Mouse (Mus musculus) embryonic facial prominence, embryonic 13.5 days (tissue): Measurements from ENCODE around the gene Hmg20a. TPM values are rescaled to one million over a fixed set of nuclear protein-coding genes. Genes with fewer than 3 reads are reported as not detected.

Experiments
- ATAC-seq: fragments of 200-750 bp; cut with Nextera tagmentation; 2 replicates; pipeline ENCODE4 v1.8.0; 2017; ENCODE audit warnings: low read depth; ENCODE audit not compliant: insufficient number of reproducible peaks, insufficient read depth, low FRiP score, low TSS enrichment
- H3K27ac ChIP-seq: fragments of 300-500 bp; sonication (generic); 2 replicates; pipeline ENCODE4 v1.5.1; 2015; ENCODE audit warnings: moderate library complexity, mild to moderate bottlenecking, inconsistent platforms
- H3K27me3 ChIP-seq: fragments of 300-500 bp; sonication (generic); 2 replicates; pipeline ENCODE4 v1.6.1; 2015; ENCODE audit warnings: mild to moderate bottlenecking, inconsistent platforms
- H3K36me3 ChIP-seq: fragments of 300-500 bp; sonication (generic); 2 replicates; pipeline ENCODE4 v1.6.1; 2015; ENCODE audit warnings: mild to moderate bottlenecking, inconsistent platforms
- H3K4me1 ChIP-seq: fragments of 300-500 bp; sonication (generic); 2 replicates; pipeline ENCODE4 v1.6.1; 2015; ENCODE audit warnings: inconsistent platforms
- H3K4me2 ChIP-seq: fragments of 300-500 bp; sonication (generic); 2 replicates; pipeline ENCODE4 v1.6.1; 2015; ENCODE audit warnings: moderate library complexity, mild to moderate bottlenecking, inconsistent platforms
- H3K4me3 ChIP-seq: fragments of 300-500 bp; sonication (generic); 2 replicates; pipeline ENCODE4 v1.5.1; 2015; ENCODE audit warnings: mild to moderate bottlenecking, inconsistent platforms
- H3K9ac ChIP-seq: fragments of 300-500 bp; sonication (generic); 2 replicates; pipeline ENCODE4 v1.6.1; 2015; ENCODE audit warnings: mild to moderate bottlenecking, inconsistent platforms
- H3K9me3 ChIP-seq: fragments of 300-500 bp; sonication (generic); 2 replicates; pipeline ENCODE4 v1.6.1; 2016; ENCODE audit warnings: inconsistent platforms
- WGBS: fragments of 180-500 bp; shearing (Covaris S2); methylation state at CpG from one replicate; pipeline ENCODE4 v1.1.7; 2015; ENCODE audit warnings: mixed read lengths; 5-methylcytosine and 5-hydroxymethylcytosine counted together
- polyA plus RNA-seq: library from polyadenylated mRNA; unstranded; fragments of >200 nt; fragmentation: Nextera tagmentation; extraction: Ambion mirVana; gene quantifications from 2 replicates; pipeline ENCODE4 v1.2.1, GENCODE M21; 2015

Hmg20a gene
- polyA plus RNA-seq, 1 experiment from 2014 or later, result 79.1 TPM

DNA sequence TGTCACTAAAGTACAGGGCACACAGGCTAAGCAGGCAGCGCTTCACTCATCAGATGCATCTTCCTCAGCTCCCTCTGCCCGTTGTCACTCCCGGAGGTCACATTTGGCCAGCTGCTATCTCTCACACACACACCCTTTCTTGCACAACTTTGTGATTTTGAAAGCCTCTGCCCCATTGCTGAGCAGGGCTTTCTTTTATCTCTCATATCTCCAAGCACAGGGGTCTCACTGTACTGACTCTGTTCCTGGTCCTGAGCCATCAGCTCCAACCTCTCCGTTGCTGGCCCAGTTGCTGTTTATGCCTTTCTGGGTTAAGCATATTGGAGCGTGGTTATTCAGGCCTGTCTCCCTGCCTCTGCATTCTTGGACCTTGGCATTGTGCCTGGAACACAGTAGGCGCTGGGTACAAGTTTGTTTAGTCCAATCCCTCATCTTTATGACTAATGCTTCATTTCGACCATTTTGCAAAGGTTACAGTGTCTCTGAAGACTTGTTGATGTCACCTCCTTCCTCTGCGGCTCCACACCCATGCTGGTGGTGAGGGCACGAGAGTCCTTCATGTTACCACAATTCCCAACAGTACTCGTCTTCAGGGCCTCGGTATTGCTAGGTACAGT lies 90.5 kb downstream of the Hmg20a start:
- no peak overlapping the region for H3K9ac ChIP-seq
- no peaks in the 10 kb centered on the region for H3K36me3 ChIP-seq
- 81% methylated on average over 11 of the region's 11 CpGs for WGBS
- H3K9me3 ChIP-seq, result no peaks in the 10 kb centered on the region
- peaks cover 40% of the 10 kb centered on the region for H3K4me1 ChIP-seq
- no peak overlapping the region for H3K4me3 ChIP-seq
- ATAC-seq, result no peak
- no peaks in the 10 kb centered on the region for H3K27me3 ChIP-seq
- H3K27ac ChIP-seq, result 0 out of 2 replicates have a peak overlapping the region, but pooled peaks have one; percentile 4
- H3K4me2 ChIP-seq, result no peak overlapping the region

DNA sequence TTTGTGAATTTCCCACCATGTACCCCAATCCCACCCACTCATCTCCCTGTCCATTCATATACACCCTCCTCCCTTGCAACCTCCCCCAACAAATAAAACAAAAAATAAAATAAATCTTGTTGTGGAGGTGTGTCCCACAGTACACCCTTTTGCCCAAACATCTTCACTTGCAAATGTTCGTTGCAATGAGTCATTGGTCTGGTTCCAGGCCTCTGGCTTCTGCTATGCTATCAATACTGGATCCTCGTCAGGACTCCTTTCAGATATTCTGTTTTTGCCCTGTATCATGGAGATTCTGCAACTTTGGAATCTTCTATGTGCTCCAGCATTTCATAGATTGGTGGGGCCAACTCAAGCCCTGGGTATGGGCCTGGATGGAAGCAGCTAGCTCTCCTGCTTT lies 91.9 kb downstream of the Hmg20a start:
- Histone ChIP-seq H3K9me3 (no peaks in the 10 kb centered on the region), H3K4me1 (peaks cover 26% of the 10 kb centered on the region), H3K4me3 (no peak overlapping the region), H3K9ac (no peak overlapping the region), H3K27me3 (no peaks in the 10 kb centered on the region), H3K4me2 (no peak overlapping the region), H3K36me3 (no peaks in the 10 kb centered on the region), H3K27ac (no peak overlapping the region)
- no peak for ATAC-seq
- WGBS, result 84% methylated on average over 2 of the region's 2 CpGs

DNA sequence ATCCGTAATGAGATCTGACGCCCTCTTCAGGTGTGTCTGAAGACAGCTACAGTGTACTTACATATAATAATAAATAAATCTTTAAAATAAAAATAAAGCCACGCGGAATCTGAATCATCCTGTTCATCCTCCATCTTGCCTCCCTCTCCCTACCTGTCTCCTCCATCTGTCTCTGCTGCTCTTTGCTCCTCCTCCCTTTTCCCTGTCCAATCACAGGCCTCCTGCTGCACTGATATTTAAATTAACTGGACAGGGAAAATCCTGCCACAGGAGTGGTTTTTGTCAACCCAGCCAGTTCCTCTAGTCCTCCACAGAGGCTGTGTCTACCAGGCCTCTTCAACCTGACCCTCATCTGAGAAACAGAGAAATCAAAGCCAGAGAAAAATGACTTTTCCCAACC lies 94.1 kb downstream of the Hmg20a start:
- no peak overlapping the region for H3K27ac ChIP-seq
- H3K9me3 ChIP-seq, result no peaks in the 10 kb centered on the region
- H3K36me3 ChIP-seq, result no peaks in the 10 kb centered on the region
- H3K9ac ChIP-seq, result no peak overlapping the region
- H3K4me2 ChIP-seq, result no peak overlapping the region
- no peak for ATAC-seq
- no peaks in the 10 kb centered on the region for H3K27me3 ChIP-seq
- H3K4me1 ChIP-seq, result peaks cover 16% of the 10 kb centered on the region
- WGBS, result 88% methylated on average over 4 of the region's 4 CpGs
- H3K4me3 ChIP-seq, result no peak overlapping the region

DNA sequence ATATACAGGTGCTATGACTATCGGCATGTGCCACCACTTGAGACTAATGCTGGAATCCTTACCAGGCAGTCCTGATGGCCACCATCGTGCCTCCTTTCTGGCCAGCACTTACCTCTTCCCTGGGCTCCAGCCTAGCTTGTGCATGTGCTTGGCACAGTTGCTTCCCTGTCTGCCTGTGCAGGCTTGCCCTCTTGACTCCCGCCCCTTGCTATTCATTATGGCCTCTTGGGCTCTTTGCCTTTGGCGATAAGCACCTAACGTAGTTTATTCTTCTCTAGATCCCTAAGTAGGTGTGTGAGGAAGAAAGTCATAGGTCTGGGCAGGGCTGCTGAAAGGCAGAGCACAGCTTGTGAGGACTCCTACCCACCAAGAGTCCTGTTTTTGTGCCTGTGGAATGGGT lies 96.7 kb downstream of the Hmg20a start:
- 74% methylated on average over 5 of the region's 5 CpGs for whole genome bisulfite sequencing
- Histone ChIP-seq H3K27me3 (no peaks in the 10 kb centered on the region), H3K9ac (no peak overlapping the region), H3K36me3 (no peaks in the 10 kb centered on the region), H3K4me1 (peaks cover 12% of the 10 kb centered on the region), H3K4me2 (no peak overlapping the region), H3K27ac (no peak overlapping the region), H3K9me3 (no peaks in the 10 kb centered on the region), H3K4me3 (no peak overlapping the region)
- no peak for ATAC-seq

- H3K4me2 ChIP-seq, result no peak overlapping the region
- H3K36me3 ChIP-seq, result no peaks in the 10 kb centered on the region
- no peak overlapping the region for H3K4me3 ChIP-seq
- H3K9ac ChIP-seq, result no peak overlapping the region
- no peaks in the 10 kb centered on the region for H3K9me3 ChIP-seq
- ATAC-seq, result no peak
- H3K27ac ChIP-seq, result no peak overlapping the region
- no peaks in the 10 kb centered on the region for H3K27me3 ChIP-seq
- peaks cover 12% of the 10 kb centered on the region for H3K4me1 ChIP-seq
- 52% methylated on average over 3 of the region's 3 CpGs for WGBS
Measured at GRCm38 (mm10) chr9:56516219-56516618, 97.8 kb downstream of the Hmg20a start.

DNA sequence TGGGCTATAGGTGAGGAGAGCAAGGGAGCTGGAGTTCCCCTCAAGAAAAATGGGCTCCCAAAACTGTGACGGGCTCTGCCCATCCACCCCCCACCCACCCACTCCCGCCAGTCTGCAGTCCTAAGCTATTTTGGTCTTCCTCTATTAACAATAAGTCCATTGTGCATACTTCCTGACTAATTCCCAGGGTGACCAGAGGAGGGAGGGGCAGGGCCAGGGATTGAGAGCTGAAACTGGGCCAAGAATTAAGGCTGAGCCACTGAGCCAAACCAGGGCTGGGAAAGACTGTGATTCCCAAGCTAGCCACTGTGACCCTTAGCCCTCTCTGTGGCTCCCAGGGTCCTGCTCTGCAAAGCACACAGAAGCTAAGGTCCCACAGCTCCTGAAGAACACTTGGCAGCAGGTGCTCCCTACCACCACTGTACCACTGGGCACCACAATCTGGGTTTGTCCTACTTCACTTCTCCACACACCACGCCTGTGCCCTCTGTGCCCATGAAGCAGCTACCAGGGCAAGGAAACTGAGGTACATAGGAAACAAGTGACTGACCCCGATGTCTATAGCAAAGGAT lies 98.4 kb downstream of the Hmg20a start:
- H3K36me3 ChIP-seq, result no peaks in the 10 kb centered on the region
- H3K4me2 ChIP-seq, result no peak overlapping the region
- 47% methylated on average over 4 of the region's 4 CpGs for WGBS
- H3K9me3 ChIP-seq, result no peaks in the 10 kb centered on the region
- no peak overlapping the region for H3K4me3 ChIP-seq
- no peak for ATAC-seq
- H3K4me1 ChIP-seq, result peaks cover 12% of the 10 kb centered on the region
- H3K9ac ChIP-seq, result no peak overlapping the region
- no peaks in the 10 kb centered on the region for H3K27me3 ChIP-seq
- H3K27ac ChIP-seq, result no peak overlapping the region

DNA sequence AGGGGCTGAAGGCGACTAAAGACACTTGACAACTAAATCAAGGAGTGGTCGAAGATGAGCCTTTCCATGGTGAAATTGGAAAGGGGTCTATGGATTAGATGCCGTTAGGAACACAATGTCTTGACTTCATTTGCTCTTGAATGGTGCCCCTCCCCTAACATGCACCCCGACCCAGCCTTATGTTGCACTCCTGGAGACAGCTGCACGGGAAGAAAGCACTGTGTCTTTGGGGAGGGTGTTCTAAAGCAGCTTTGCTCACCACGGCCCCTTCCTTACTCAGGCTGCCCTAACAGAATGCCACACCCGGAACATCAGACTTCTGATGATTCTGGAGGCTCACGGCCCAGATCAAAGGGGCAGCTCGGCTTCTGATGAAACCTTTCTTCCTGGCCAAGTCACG lies 103.9 kb downstream of the Hmg20a start:
- Histone ChIP-seq H3K9ac (no peak overlapping the region), H3K4me3 (no peak overlapping the region), H3K36me3 (no peaks in the 10 kb centered on the region), H3K9me3 (no peaks in the 10 kb centered on the region), H3K27ac (no peak overlapping the region), H3K27me3 (no peaks in the 10 kb centered on the region), H3K4me2 (no peak overlapping the region), H3K4me1 (no peaks in the 10 kb centered on the region)
- 57% methylated on average over 10 of the region's 10 CpGs for WGBS
- ATAC-seq, result no peak

GRCm38 (mm10) chr9:56527951-56528350 lies 109.5 kb downstream of the Hmg20a start:
- no peak for ATAC-seq
- H3K27ac ChIP-seq, result no peak overlapping the region
- H3K4me1 ChIP-seq, result no peaks in the 10 kb centered on the region
- H3K27me3 ChIP-seq, result no peaks in the 10 kb centered on the region
- H3K4me2 ChIP-seq, result no peak overlapping the region
- H3K9ac ChIP-seq, result no peak overlapping the region
- no peak overlapping the region for H3K4me3 ChIP-seq
- no peaks in the 10 kb centered on the region for H3K36me3 ChIP-seq
- 55% methylated on average over 4 of the region's 4 CpGs for WGBS
- no peaks in the 10 kb centered on the region for H3K9me3 ChIP-seq

- Histone ChIP-seq H3K9ac (no peak overlapping the region), H3K4me3 (no peak overlapping the region), H3K4me1 (peaks cover 8% of the 10 kb centered on the region), H3K4me2 (no peak overlapping the region), H3K27me3 (no peaks in the 10 kb centered on the region), H3K27ac (no peak overlapping the region), H3K9me3 (no peaks in the 10 kb centered on the region), H3K36me3 (no peaks in the 10 kb centered on the region)
- no peak for ATAC-seq
Measured at GRCm38 (mm10) chr9:56531991-56532390, 113.6 kb downstream of the Hmg20a start.

GRCm38 (mm10) chr9:56533916-56534315 lies 115.5 kb downstream of the Hmg20a start:
- no peak overlapping the region for H3K27ac ChIP-seq
- H3K4me1 ChIP-seq, result peaks cover 8% of the 10 kb centered on the region
- H3K4me2 ChIP-seq, result no peak overlapping the region
- ATAC-seq, result no peak
- no peak overlapping the region for H3K9ac ChIP-seq
- 63% methylated on average over 9 of the region's 9 CpGs for WGBS
- peaks cover 3% of the 10 kb centered on the region; the same call in 1 of the 2 replicates for H3K27me3 ChIP-seq
- H3K9me3 ChIP-seq, result no peaks in the 10 kb centered on the region
- H3K36me3 ChIP-seq, result no peaks in the 10 kb centered on the region
- H3K4me3 ChIP-seq, result no peak overlapping the region

DNA sequence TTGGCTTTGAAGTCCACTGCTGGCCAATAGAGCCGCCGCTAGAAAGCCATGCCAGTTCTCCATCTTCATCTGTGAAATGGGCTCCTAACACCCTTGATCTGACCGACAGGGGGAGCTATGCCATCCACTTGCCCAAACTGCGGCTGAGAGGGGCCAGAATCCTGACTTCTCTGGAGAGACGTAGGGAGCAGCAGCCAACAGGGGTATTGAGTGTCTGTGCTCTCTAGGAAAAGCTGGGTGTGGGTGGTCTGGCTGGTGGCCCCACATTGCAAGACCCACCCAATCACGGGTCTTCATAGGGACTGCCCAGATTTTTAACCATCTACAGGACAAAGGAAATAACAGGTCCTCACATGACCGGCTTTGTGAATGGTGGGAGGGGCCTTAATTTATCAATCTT lies 116.3 kb downstream of the Hmg20a start:
- Histone ChIP-seq H3K4me1 (peaks cover 14% of the 10 kb centered on the region), H3K27me3 (peaks cover 3% of the 10 kb centered on the region), H3K4me3 (no peak overlapping the region), H3K9ac (no peak overlapping the region), H3K27ac (no peak overlapping the region), H3K36me3 (no peaks in the 10 kb centered on the region), H3K9me3 (no peaks in the 10 kb centered on the region), H3K4me2 (no peak overlapping the region; the same call in 1 of the 2 replicates)
- 49% methylated on average over 7 of the region's 7 CpGs for WGBS
- no peak for ATAC-seq

- WGBS, result 27% methylated on average over 11 of the region's 11 CpGs
- no peak overlapping the region for H3K9ac ChIP-seq
Measured at GRCm38 (mm10) chr9:56535361-56535760, 117.0 kb downstream of the Hmg20a start.

More at GRCm38 (mm10) chr9:56535361-56535760, 117.0 kb downstream of the Hmg20a start:
- Histone ChIP-seq H3K4me1 (peaks cover 20% of the 10 kb centered on the region), H3K27me3 (peaks cover 3% of the 10 kb centered on the region), H3K27ac (no peak overlapping the region), H3K4me3 (no peak overlapping the region), H3K36me3 (no peaks in the 10 kb centered on the region), H3K4me2 (peak overlapping the region; percentile 37), H3K9me3 (no peaks in the 10 kb centered on the region)
- ATAC-seq, result no peak
